Mouse (Mus musculus): ENCODE measurements around the gene Slc30a1. TPM values are rescaled to one million over a fixed set of nuclear protein-coding genes. Genes with fewer than 3 reads are reported as not detected.

Slc30a1 gene
- total RNA-seq, 2 experiments from 2014 or later: 28.7 to 35.9 TPM

DNA sequence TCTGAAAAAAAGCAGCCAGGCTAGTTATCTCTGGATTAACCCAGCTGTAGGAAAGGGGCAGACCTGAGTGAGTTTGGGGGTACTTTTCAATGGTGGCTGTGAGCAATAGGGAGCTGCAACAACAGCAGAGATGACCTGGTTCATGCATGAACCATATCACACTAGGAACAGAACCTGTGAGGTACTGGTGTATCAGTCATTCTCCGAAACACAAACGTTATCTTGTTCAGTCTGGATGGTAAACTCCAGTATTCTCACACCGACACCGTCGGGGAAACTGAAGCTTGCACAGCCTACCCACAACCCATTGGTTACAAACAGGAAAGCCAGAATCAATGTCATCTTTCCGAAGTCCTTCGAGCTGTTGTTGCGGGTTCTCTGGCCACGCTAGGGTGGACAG is 11.7 kb upstream of the Slc30a1 start:
- DNase-seq (ENCODE audit: low spot score in 2 of 2): no peak

DNA sequence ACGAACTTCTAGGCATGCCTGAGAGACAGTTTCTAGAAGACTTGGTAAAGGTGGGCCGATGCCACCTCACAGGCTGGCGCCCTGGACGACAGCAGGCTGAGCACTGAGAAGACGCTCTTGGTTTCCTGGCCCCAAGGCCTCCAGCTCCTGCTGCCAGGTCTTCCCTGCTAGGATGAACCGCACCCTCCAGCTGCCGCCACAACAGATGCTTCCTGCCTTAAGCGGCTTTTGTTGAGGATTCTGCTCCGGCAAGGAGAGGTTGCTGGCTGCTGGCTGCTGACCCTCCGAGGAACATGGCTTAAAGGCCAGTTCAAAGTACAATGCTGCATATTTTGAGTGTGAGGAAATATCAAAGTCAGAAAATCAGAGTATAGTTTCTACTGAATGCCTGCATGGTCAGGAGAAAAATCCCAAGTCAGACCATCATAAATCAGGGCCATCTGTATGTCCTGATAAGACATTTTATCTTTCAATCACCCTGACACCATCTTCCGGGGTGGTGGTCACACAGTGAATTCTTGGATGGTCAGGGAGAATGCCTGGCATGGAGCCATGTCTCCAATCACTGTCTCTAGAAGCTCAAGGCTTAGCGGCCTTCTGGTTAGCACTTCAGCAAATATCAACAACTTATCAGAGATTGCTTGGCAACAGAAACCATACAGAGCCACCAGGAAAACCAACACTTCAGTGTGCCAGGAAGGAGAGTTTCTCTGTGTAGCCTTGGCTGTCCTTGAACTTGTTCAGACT is 9.6 kb upstream of the Slc30a1 start:
- DNase-seq (ENCODE audit: low spot score in 2 of 2): no peak

DNA sequence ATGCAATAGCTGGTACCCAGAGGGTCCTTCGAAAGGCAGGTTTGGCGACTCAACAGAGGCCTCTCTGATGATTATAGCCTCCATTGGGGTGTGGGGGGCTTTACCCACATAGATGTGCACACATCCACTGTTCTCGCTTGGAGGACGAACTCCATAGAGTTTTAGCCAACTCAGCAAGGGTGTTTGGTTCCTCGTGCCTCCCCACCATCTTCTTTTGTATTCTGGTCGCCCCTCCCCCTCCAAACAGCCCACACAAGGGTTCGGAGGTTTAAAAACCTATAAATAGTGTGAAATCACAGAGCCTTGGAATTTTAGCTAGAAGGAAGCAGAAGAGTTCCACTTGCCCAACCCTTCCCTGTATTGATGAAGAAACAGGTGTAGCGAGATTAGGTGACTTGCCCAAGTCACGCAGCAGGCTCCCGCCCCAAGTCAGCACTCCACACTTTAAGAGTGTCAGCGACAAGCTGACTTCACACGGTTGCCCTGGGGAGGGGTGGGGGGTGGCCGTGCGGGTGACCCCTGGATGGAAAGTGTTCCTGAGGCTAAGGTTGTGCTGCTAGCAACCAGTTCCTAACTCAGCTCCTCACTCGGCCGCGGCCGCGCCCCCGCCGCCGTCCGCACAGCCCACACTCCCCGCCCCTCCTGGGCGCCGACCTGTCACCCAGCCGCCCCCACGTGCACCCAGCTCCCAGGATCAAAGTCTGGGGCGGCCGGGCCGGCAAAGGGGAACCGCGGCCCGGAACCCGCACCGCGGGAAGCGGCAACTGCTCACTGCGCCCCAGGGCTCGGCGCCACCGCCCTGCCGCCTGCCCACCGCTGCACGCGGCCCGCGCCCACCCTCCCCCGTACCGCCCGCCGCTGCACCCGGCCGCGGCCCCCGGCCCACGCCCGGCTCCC is 682 bp upstream of the Slc30a1 start:
- DNase-seq (ENCODE audit: low spot score in 2 of 2): no peak

DNA sequence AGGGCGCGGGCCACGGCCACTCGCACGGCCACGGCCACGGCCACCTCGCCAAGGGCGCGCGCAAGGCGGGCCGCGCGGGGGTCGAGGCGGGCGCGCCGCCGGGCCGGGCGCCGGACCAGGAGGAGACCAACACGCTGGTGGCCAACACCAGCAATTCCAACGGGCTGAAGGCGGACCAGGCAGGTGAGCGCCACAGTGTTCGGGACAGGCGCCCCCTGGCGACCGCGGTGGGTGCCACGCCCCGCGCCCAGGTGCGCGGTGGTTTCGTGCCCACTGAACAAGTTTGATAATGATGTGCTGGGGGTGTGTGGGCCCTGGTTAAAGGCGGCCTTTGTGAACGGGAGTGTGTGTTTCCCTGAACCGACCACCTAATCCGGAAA is 854 bp downstream of the Slc30a1 start:
- peak; percentile 78 to 80 for DNase-seq (ENCODE audit: low spot score in 2 of 2)

DNA sequence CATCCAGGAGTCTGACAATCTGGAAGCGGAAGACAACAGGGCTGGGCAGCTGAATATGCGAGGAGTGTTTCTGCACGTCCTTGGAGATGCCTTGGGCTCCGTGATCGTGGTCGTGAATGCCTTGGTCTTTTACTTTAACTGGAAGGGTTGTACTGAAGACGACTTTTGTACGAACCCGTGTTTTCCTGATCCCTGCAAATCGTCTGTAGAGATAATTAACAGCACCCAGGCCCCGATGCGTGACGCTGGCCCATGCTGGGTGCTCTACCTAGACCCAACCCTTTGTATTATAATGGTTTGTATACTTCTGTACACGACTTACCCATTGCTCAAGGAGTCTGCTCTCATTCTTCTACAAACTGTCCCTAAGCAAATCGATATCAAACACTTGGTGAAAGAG is 2.3 kb downstream of the Slc30a1 start:
- no peak for DNase-seq (ENCODE audit: low spot score in 2 of 2)

DNA sequence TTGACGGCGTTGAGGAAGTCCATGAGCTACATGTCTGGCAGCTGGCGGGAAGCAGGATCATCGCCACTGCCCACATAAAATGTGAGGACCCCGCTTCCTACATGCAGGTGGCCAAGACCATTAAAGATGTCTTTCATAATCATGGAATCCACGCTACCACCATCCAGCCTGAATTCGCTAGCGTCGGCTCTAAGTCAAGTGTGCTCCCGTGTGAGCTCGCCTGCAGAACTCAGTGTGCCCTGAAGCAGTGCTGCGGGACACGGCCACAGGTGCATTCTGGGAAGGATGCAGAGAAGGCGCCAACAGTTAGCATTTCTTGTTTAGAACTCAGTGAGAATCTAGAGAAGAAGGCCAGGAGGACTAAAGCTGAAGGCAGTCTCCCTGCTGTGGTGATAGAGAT is 2.7 kb downstream of the Slc30a1 start:
- DNase-seq (ENCODE audit: low spot score in 2 of 2): no peak

DNA sequence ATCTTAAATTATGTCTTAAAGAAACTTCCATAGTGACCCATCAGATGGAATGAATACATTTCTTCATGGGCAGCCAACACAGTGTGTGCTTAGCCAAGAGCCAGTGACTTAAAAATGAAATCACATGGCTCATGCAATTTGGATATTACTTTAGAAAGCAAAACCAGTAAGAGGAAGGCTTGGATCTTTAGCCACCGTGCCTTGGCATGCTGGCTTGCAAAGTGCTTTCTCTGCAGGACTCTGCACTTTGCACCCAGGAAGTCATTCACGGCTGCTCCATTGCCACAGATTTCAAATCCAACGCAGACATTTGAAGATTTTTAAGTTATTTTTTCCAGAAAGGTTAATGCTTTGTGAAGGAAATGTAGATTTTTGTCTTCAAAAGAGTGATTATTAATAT is 4.1 kb downstream of the Slc30a1 start:
- no peak for DNase-seq (ENCODE audit: low spot score in 2 of 2)

DNA sequence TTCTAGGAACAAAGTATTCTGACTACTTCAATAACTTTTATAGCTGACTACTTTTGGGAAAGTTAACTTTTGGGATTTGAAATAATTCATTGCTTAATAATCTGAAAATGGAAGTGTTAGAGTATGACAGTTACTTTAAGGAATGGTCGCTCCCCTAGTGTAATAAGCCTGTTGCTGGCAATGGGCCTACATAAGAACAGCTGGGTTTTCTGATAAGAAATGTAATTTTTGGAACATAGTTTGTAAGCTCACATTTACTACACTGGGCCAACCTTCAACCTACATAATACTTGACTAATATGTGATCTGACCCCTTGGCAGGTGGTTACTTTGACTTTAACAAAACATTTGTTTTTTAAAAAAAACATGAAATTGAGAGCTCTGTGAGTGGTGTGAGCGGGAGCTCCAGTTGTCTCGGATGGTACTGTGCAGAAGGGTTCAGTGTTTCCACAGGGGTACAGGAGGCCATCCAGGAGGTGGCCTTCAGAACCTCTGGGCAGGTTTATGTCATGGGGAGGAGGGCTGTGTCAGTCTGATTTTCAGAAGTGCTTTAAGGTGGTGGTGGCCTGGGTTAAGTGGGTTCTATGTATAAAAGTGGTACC is 4.6 kb downstream of the Slc30a1 start:
- no peak for DNase-seq (ENCODE audit: low spot score in 2 of 2)

DNA sequence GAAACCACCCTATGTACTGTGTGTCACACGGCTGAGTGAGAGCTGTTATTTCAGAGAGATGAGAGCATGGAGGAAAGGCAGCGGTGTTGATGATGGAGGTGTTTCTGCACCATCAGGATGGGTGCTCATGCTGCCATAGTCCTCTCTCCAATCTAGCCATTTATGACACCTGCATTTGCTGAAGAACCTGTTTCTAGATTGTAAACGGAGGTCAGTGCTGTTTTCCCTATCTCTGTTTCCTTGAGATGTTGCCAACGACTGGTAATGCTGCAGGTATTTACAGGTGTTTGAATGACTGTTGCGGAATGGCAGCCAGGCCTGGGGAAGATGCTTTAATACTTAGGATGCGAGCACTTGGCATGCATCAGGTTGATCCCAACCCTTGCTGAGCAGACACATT is 8.1 kb downstream of the Slc30a1 start:
- no peak for DNase-seq (ENCODE audit: low spot score in 2 of 2)

DNA sequence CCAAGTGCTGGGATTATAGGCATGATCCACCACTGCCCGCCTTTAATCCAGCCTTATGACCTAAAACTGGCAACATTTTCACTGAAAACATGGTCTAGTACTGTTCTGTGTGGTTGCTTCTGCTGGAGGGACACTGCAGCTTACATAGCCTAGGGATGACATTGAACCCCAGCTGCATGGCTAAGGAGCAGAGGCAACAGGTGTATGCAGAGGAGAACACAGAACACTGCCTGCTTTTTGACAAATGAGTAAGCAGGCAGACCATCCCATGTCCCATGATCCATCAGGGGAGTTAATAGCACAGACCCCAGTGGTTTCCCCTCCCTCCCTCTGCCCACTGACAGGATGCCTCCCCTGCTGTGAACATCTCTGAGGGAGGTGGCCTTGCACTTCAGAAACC is 9.0 kb downstream of the Slc30a1 start:
- DNase-seq (ENCODE audit: low spot score in 2 of 2): no peak

DNA sequence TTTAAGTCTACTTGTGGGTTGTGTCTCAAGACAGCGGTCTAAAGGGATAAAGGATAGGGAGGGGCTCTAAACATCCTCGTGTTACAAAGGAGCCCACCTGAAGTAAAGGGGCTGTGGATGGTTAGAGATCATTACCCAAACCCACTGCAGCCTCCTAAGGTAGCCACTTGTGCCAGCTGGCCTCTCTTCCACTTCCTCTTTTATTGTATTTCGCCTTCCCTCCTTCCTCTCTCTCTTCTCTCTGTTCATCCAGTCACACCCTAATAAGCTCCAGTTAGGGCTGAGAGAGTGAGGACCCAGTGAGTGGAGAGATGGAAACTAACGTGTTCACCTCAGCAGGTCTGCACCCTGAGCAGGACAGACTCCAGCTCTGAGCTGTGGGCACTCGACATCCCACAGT is 10.3 kb downstream of the Slc30a1 start:
- no peak for DNase-seq (ENCODE audit: low spot score in 2 of 2)

DNA sequence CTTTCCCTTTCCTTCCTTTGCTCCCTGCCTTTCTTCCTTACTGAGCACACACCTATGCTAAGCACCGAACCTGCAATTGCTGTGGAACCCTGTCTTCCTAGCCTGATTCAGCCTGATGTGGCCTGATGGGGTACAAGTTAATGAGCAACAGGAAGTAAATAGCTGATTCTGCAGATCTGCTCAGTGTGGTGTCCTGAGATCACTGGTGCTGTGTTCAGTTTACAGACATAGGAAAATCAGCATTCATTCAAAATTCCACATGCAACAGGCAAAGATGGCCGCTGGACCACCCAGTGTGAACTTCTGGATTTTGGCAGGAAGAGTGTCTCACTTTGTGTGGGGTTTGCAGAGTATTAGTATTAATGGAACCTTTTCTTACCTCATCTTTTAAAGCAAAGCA is 12.8 kb downstream of the Slc30a1 start:
- no peak for DNase-seq (ENCODE audit: low spot score in 2 of 2)

DNA sequence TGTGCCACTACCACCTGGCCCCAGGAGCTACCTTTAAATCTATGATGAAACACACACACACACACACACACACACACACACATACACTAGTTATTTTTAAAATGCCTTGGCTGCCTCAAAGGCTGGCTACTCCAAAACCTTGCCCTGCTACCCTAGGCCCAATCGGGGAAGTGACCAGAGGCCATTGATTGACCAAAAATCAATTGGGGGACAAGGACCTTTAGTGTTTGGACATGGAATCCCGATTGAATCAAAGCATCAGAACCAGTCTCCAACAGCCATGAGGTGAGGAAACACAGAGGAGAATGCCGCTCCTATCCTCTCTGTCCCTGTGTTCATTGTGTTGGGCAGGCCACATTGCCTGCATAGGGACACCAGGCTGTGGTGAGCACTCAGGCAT is 15.1 kb downstream of the Slc30a1 start:
- DNase-seq (ENCODE audit: low spot score in 2 of 2): no peak

DNA sequence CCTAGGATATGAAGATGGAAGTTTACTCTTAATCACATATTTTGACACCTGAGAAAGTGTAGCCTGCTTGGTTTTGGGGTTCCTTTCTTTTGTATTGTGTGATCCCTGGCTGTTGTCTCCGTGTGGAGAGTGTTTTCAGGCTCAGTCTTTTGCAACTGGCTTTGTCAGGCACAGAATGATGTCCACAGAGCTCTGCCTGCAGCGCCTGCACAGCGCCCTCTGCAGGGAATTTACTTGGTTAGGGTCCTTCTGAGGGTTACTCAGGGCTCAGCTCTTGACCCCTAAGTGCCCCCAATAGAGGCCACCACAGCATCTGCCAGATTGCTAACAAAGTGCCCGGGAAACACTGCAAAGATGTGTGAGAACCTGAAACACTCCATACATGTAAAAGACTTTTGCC is 18.9 kb downstream of the Slc30a1 start:
- DNase-seq (ENCODE audit: low spot score in 2 of 2): no peak

DNA sequence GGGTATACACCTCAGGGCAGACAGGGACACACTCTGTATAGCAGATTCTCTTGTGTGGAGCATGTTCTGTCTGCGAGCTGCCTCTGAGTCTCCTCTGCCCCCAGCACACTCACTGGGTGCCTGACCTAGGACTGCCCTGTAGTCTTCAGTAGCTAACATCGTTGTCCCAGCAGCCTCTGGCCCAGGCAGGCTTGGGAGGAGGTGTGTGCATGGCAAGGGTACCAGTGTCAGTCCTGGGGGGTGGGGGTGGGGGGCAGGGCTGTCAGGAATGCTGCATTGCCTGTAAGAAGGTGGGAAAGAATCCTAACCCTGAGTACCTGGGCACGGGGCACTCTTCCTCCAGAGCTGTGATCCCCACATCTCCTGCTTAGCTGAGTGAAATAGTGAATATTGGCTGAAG is 20.1 kb downstream of the Slc30a1 start:
- no peak for DNase-seq (ENCODE audit: low spot score in 2 of 2)

DNA sequence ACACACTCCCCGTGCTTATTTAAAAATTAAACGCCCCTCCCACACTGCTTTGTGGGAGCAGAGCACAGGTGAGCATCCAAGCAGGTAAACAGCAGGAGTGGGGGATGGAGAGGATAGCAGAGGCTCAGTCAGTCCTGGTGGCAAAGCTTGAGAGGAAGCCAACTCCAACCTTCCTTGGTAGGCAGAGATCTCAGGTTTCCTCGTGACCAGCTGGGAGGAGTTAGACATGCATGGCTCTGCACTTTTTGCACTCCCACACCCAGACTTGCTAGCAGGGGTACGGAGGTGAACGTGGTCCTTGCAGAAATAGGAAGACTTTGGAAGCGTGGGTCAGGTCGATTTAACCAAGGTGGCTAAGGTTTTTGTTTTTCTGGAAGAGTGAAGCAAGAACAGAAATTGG is 21.8 kb downstream of the Slc30a1 start:
- no peak for DNase-seq (ENCODE audit: low spot score in 2 of 2)

DNA sequence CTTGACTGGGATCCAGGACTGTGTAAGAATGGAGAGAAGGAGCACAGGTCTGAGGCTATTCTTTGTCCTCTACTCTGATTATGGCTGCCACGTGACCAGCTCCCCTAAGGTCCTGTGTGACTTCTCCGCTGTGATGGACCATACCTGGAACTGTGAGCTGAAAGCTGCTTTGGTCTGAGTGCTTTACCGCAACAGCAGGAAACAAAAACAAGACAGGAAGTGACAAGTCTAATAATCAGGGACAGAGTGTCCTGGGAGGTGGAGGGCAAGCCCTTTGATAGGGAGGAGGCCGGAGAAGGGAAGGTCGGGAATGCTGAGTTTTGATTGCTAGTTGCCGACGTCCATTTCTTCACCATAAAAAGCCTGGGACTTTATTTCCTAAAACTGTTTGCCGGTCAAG is 22.5 kb downstream of the Slc30a1 start:
- DNase-seq (ENCODE audit: low spot score in 2 of 2): no peak

DNA sequence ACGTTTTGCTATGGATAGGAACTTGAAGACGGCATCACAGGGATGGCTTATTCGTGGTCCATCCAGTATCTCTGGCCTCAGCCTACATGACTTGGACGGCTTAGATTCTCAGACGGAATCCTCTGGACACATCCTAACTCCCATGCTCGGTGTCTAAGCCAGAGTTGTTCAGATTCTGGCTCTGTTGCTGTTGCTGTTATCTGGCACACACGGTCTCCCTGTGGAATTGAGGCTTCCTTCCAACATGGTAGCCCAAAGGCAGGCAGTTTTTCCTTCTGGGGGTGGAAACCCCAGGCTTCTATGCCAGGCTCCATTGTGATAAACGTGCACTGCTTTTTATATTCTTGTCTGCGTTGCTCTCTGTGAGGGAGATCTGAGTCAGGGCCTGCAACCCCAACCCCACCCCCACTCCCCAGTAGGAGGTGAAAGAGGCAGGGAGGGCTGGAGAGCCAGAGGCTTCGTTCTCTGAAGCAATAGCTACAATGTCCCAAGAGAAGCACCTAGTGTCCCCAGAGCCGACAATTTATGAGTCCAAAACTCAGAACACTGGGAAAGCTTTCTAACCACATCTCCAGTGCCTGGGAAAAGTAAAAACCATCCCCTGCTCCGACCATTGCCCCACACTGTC is 23.4 kb downstream of the Slc30a1 start:
- no peak for DNase-seq (ENCODE audit: low spot score in 2 of 2)

DNA sequence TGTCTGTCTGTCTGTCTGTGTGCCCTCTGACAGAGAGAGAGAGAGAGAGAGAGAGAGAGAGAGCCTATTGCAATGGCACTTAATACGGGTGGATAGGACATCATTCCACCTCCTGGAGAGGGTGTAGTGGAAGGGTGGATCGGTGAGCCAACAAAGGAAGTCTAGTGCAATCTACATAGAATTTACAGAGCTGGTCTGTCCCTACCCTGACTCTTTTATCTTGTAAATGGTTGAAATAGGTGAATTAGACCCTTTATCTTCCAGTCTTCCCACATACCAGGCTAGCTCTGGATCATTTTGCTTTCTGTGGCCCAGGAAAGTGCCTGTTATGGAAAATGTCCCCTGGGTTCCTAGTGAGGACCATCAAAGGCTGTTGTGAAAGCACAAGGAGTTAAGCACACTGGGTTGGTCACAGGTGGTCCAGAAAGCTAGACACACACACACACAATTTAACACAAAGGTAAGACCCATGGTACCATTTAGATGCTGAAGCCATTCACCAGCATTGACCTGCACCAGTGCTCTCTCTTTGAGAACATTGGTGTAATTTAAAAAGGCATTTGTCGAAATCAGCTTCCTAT is 24.0 kb downstream of the Slc30a1 start:
- DNase-seq (ENCODE audit: low spot score in 2 of 2): no peak

DNA sequence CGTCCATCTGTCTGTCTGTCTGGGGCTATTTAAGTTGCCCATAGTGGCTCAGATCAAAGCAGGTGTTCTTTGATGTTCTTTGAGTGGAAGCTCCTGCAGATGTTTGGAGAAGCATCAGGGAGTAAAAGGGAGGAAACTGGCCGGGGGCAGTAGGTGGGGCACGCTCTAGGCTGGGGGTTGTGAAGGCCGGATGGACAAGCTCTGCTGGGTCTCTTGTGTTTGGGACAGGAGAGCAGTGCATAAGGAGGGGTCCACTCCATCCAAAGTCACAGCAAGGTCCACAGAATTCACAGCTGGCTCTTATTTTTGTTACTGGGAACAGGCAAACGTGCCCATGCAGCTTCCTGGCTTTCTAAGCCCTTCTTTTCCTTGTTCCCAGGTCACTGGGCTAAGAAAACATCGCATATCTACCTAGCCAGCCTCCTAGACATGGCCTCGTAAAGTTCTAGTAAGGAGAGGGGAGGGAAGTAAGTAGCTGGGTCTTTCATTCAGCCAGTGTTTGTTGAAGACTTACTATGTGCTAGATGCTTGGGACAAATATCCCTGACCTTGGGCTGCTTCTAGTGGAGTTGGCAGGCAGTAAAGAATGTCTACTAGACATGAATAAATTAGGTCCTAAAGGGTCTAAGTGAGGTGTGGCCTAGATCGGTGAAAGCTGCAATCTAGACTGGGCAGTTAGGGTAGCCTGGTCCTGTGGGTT is 25.9 kb downstream of the Slc30a1 start:
- DNase-seq (ENCODE audit: low spot score in 2 of 2): no peak

Data from left cerebral cortex, adult 18-20 months (tissue).